Mouse (Mus musculus): ENCODE data around the gene Gbp8.
"Not testable (repeated sequence)": the region's sequence is repeated elsewhere in the genome, so short reads cannot be mapped to it uniquely, and the experiment has no call there.

Gene Gbp8

DNA sequence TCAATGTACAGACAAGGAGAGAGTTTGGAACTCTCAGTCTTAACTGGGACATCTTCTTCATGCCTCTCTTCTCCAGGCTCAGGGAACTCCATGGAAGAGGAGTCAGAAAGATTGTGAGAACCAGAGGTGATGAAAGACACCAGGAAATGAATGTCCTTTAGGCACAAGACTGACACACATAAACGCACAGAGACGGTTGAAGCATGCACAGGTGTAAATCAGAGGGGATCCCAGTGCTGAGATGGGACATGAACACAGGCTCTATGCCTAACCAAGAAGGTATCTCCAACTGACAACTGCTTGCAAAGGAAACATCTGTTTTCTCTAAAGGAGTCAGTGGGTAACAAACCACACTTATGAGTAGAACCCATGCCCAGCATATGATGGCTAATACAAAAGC is 79.1 kb downstream of the Gbp8 start:
- no peak for DNase-seq (ENCODE audit: low read depth, low spot score)

DNA sequence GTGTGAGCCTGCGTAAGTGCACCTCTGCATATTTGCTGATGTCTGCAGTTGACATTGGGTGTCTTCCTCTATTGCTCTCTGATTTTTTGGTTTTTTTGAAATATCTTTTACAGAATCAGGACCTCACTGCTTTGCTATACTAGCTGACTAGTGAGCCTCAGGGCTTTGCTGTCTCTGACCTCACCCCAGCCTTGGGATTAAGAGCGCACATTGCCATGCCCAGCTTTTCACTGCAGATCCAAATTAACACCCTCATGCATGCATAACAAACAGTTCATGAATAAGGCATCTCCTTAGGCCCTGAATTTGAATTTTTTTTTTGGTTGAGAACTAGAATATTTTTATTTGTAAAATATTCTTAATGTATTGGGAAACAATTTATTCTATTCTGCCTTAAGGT is 84.1 kb downstream of the Gbp8 start:
- no peak for DNase-seq (ENCODE audit: low read depth, low spot score)

DNA sequence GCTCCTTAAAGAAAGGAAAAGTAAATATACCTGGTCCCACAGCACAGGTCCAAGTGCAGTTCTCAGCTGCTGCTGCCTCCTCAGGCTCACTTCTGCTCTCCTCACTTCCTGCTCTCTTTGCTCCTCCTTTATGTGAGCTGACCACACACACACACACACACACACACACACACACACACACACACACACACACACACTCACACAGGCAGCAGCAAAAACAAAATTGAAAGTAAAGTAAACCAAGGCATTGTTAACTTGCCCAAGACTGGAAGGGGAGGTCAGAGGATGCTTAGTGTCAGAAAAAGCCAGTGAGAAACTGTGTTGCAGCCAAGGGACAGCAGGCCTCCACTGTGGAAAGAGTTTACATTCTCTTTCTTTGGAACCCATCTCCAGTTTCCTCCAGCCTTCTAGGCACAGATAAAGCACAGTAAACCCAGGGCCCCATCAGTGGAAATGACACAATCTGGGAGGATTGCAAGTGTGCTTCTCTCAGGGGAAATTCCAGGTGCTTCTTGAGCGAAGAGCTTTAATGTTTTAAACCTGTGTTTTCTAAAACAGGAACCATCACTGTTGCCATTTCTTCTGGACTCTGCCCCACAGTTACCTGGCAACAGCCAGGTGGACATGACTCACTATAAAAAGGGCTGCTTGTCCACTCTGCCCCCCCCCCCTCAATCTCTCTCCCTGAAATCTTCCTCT is 85.7 kb downstream of the Gbp8 start:
- not testable (repeated sequence) for DNase-seq (ENCODE audit: low read depth, low spot score)

DNA sequence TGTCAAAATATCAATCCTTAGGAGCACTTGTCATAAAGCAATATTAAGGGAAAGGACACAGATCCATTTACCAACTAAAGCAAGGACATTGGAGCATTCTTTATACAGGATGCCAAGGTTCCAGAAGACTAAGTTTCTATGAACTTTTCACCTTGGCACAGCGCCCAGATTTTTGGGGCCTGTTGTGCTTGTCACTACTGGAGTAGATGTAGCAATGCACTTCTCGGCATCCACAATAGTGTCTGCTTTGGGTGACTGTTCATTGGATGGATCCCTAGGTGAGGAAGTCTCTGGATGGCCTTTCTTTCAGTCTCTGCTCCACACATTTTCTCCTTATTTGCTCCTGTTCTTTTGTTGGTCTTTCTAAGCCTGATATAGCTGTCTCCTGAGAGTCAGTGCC is 107.0 kb downstream of the Gbp8 start:
- DNase-seq (ENCODE audit: low read depth, low spot score): no peak

DNA sequence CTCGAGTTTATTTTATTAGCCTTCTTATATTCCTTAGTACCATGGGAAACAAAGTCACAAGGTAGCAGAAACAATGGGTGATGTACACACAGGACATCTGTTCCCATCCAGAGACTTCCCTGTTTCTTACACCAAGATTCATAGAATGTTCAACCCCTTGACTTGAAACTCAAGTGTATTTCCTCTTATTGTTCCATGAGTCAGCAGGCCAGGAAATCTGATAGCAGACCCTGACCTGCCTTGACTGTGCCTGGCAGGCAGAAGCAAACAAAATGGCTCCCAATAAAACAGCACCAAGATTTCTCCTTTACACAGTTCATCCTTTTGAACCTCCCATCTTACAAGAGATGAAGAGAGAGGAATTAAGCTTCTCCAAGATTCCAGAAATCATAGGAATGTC is 126.8 kb downstream of the Gbp8 start:
- no peak for DNase-seq (ENCODE audit: low read depth, low spot score)

DNA sequence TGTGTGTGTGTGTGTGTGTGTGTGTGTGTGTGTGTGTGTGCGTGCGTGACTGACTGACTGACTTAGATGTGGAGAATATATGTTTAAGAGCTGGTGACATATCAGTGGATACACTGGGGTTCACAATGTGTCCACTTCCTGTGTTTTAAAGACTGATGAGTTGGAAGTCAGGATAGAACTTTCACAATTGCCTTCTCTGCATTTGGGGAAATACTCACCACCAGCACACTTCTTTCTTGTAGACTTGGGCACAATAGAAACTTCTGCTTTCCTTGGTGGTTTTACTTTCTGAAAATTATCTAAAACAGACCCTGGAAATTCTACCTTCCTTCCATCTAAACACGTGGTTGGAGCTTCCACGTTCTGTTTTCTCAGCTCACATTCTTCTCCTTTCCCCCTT is 127.8 kb downstream of the Gbp8 start:
- DNase-seq (ENCODE audit: low read depth, low spot score): no peak

DNA sequence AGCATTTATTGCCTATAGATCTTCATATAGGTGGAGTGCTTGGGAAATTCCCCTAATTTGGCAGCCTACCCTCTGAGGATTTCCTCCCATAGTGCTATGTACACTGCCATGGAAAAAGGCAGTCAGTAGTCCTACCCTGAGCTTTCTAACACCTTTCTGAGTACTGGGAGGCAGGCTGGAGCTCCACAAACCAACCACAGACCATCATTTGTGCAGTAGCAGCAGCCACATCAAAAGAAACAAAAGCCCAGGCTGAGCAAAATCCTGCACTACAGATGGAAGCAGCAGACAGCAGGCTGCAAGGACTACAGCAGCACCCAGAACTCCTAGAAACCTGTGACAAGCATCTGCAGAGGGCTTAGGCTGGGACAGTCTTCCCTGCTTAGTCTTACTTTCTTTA is 129.0 kb downstream of the Gbp8 start:
- DNase-seq (ENCODE audit: low read depth, low spot score): no peak

- no peak for DNase-seq (ENCODE audit: low read depth, low spot score)
Observed at GRCm38 (mm10) chr5:104989411-104989810, 149.9 kb downstream of the Gbp8 start.

DNA sequence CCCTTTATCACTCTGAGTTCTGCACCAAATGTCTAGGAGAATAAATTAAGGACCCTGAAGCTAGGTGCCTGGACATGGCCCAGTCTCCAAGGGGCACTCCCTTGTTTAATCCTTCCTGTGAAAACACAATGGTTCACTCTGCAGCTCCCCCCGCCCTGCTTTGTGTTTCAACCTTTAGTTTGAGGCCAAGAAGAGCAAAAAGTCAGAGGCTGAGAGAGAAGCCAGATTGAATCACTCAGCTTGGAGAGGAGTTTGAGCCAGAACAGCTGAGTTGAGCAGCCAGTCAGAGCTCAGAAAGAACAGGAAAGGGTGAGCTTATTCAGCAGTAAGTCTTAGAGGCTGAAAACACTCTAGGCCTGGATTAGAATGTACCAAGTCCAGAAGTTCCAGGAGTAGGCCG is 151.3 kb downstream of the Gbp8 start:
- no peak for DNase-seq (ENCODE audit: low read depth, low spot score)

DNA sequence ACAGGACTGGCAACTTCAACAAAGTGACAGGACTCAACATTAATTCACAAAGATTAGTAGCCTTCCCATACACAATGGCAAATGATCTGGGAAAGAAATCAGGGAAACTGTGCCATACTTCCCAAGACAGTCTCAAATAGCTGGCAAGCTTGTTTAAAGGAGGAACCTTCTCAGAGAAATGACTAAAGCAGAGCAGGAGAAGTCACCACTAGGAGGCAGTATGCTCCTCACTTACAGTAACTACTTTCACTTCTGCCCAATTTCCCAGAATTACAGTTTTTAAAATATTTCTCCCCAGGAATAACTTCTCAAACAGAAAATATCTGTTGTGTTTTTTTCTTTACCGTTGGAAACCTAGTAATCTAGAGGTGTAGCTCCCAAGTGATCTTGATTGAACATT is 152.6 kb downstream of the Gbp8 start:
- no peak for DNase-seq (ENCODE audit: low read depth, low spot score)

GRCm38 (mm10) chr5:104982535-104982934 is 156.8 kb downstream of the Gbp8 start, which contains the start of gene Abcg3:
TSS of gene Abcg3 (minus strand) at chr5:104982718.
- DNase-seq (ENCODE audit: low read depth, low spot score): no peak

DNA sequence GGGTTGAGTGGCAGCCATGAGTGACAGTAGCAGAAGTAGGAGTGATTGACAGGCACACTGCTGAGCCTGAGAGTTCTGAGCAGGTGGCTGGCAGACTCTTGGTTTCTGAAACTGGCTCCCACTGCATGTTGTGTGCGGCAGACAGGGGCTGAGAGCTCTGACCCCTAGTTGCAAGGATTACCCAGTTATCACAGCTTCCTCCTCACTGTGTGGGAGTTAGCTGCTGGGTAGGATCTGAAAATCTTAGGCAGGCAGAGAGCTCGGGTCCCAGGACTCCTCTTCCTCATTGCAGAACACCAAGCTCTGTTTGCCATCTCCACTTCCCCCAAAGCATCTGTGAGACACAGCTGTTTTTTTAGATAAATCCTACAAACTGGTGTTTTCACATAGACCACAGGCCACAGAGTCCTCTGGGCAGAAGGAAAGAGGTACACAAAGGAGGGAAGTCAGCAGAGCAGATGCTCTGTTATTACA is 160.3 kb downstream of the Gbp8 start:
- DNase-seq (ENCODE audit: low read depth, low spot score): no peak

Data from c-Kit-negative CD71-positive TER-119-positive erythroid progenitor cells, embryonic 14.5 days (primary cell).